Mouse (Mus musculus) erythroid progenitor cell, adult 5-6 weeks (primary cell): Measurements from ENCODE around the gene Atraid. TPM values are rescaled to one million over a fixed set of nuclear protein-coding genes. Genes with fewer than 3 reads are reported as not detected.

Source experiments
- ATAC-seq: replicated peaks from 2 replicates; pipeline ENCODE4 v1.8.0; 2016; ENCODE audit warnings: moderate number of reproducible peaks, mild to moderate bottlenecking, moderate TSS enrichment, inconsistent platforms; ENCODE audit not compliant: poor library complexity, low FRiP score, severe bottlenecking
- total RNA-seq, 2 experiments: library from RNA; stranded (forward) in 1 of 2; stranded (reverse) in 1 of 2; fragments of 150-400 nt in 1 of 2; fragments of 186-747, 209-891 nt in 1 of 2; gene quantifications; 2 replicates each; pipeline versions ENCODE4 v1.2.3 to v1.2.4; 2015 to 2017; ENCODE audit warnings: low replicate concordance in 2 of 2

The Atraid gene
- total RNA-seq, 2 experiments from 2014 or later: 15.1 to 49.9 TPM

- no peak for ATAC-seq
These were observed 45.3 kb downstream of the Atraid start for GRCm38 (mm10) chr5:31093151-31094041.

DNA sequence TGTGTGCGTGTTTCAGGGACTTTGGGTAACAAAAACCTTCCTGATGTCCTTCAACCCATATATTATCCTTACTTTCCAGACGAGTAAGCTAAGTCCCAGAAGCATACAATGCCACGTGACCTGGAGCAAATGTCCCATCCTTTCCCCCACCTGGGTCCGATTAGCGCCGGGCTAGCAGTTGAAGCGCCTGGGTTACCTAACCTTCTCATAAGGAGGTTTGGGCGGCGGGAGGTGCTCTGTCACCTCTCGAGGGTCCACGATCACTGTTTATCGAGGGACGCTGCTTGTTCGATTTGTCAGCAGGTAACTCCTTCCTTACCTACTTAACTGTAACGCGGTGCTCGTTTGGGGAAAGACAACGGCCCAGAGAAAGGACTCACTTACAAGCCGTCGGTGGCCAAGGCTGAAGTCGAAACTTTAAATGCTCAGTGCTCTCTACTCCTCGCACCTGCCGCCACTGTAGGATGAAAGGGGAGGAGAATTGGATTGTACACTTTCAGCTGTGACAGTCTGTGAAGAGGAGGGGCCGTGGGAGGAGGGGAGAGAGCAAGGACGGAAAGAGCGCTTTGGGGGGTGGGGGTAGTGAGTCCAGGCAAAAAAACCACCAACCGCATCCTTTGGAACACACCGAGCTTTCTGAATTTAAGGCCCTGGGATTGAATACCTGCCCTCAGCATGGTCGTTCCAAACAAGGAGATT is 46.1 kb downstream of the Atraid start:
- ATAC-seq: no peak

GRCm38 (mm10) chr5:31094799-31095691 is 46.9 kb downstream of the Atraid start:
- ATAC-seq: no peak

- no peak for ATAC-seq
These were observed 47.8 kb downstream of the Atraid start for GRCm38 (mm10) chr5:31095711-31096480.

Other genes with a start within 250 kb of the Atraid start
- 1.3 TPM in 1 of 2 replicates, not detected in the other for gene Mapre3, start 233.7 kb upstream of the Atraid start, total RNA-seq (2015; ENCODE audit: low replicate concordance)
- gene Mapre3, start 233.7 kb upstream of the Atraid start, total RNA-seq (2017; ENCODE audit: low replicate concordance): 0.64 TPM in 1 of 2 replicates, not detected in the other
- gene Tmem214, start 180.3 kb upstream of the Atraid start, total RNA-seq (2015; ENCODE audit: low replicate concordance): 6.8 and 11.3 TPM in 2 replicates
- 9.5 and 10.0 TPM in 2 replicates for gene Tmem214, start 180.3 kb upstream of the Atraid start, total RNA-seq (2017; ENCODE audit: low replicate concordance)
- 3.4 and 3.6 TPM in 2 replicates for gene Agbl5, start 159.6 kb upstream of the Atraid start, total RNA-seq (2015; ENCODE audit: low replicate concordance)
- 1.1 and 7.1 TPM in 2 replicates for gene Agbl5, start 159.6 kb upstream of the Atraid start, total RNA-seq (2017; ENCODE audit: low replicate concordance)
- 256 and 260 TPM in 2 replicates for gene Ost4, start 140.5 kb upstream of the Atraid start, total RNA-seq (2015; ENCODE audit: low replicate concordance)
- gene Ost4, start 140.5 kb upstream of the Atraid start, total RNA-seq (2017; ENCODE audit: low replicate concordance): 78.4 and 188 TPM in 2 replicates
- gene Emilin1, start 134.9 kb upstream of the Atraid start, total RNA-seq (2015; ENCODE audit: low replicate concordance): 9.6 and 11.5 TPM in 2 replicates
- gene Emilin1, start 134.9 kb upstream of the Atraid start, total RNA-seq (2017; ENCODE audit: low replicate concordance): 5.6 and 11.6 TPM in 2 replicates
- gene Khk, start 126.9 kb upstream of the Atraid start, total RNA-seq (2015; ENCODE audit: low replicate concordance): 2.5 and 10.8 TPM in 2 replicates
- 4.4 and 8.9 TPM in 2 replicates for gene Khk, start 126.9 kb upstream of the Atraid start, total RNA-seq (2017; ENCODE audit: low replicate concordance)
- gene Cgref1, start 102.7 kb upstream of the Atraid start, total RNA-seq (2015; ENCODE audit: low replicate concordance): not detected in 2 replicates
- not detected in 2 replicates for gene Cgref1, start 102.7 kb upstream of the Atraid start, total RNA-seq (2017; ENCODE audit: low replicate concordance)
- gene Preb, start 88.0 kb upstream of the Atraid start, total RNA-seq (2015; ENCODE audit: low replicate concordance): 42.3 and 55.5 TPM in 2 replicates
- gene Preb, start 88.0 kb upstream of the Atraid start, total RNA-seq (2017; ENCODE audit: low replicate concordance): 8.2 and 24.9 TPM in 2 replicates
- not detected in 2 replicates for gene Tcf23, start 79.7 kb upstream of the Atraid start, total RNA-seq (2015; ENCODE audit: low replicate concordance)
- not detected in 2 replicates for gene Tcf23, start 79.7 kb upstream of the Atraid start, total RNA-seq (2017; ENCODE audit: low replicate concordance)
- not detected in 2 replicates for gene Slc5a6, start 612 bp downstream of the Atraid start, total RNA-seq (2015; ENCODE audit: low replicate concordance)
- not detected in 2 replicates for gene Slc5a6, start 612 bp downstream of the Atraid start, total RNA-seq (2017; ENCODE audit: low replicate concordance)
- 19.3 and 24.9 TPM in 2 replicates for gene Cad, start 6.5 kb downstream of the Atraid start, total RNA-seq (2015; ENCODE audit: low replicate concordance)
- gene Cad, start 6.5 kb downstream of the Atraid start, total RNA-seq (2017; ENCODE audit: low replicate concordance): 3.5 and 11.3 TPM in 2 replicates
- gene Dnajc5g, start 58.0 kb downstream of the Atraid start, total RNA-seq (2015; ENCODE audit: low replicate concordance): not detected in 2 replicates
- gene Dnajc5g, start 58.0 kb downstream of the Atraid start, total RNA-seq (2017; ENCODE audit: low replicate concordance): not detected in 2 replicates
- not detected in 2 replicates for gene Slc30a3, start 59.9 kb downstream of the Atraid start, total RNA-seq (2015; ENCODE audit: low replicate concordance)
- gene Slc30a3, start 59.9 kb downstream of the Atraid start, total RNA-seq (2017; ENCODE audit: low replicate concordance): not detected in 2 replicates
- gene Trim54, start 68.4 kb downstream of the Atraid start, total RNA-seq (2015; ENCODE audit: low replicate concordance): not detected in 2 replicates
- gene Trim54, start 68.4 kb downstream of the Atraid start, total RNA-seq (2017; ENCODE audit: low replicate concordance): not detected in 2 replicates
- gene Ucn, start 90.5 kb downstream of the Atraid start, total RNA-seq (2015; ENCODE audit: low replicate concordance): not detected in 2 replicates
- not detected in 2 replicates for gene Ucn, start 90.5 kb downstream of the Atraid start, total RNA-seq (2017; ENCODE audit: low replicate concordance)
- gene Mpv17, start 105.9 kb downstream of the Atraid start, total RNA-seq (2015; ENCODE audit: low replicate concordance): 1.3 and 11.5 TPM in 2 replicates
- gene Mpv17, start 105.9 kb downstream of the Atraid start, total RNA-seq (2017; ENCODE audit: low replicate concordance): 0.23 and 4.7 TPM in 2 replicates
- gene Gm29609, start 131.6 kb downstream of the Atraid start, total RNA-seq (2015; ENCODE audit: low replicate concordance): 4.6 TPM in 1 of 2 replicates, not detected in the other
- gene Gm29609, start 131.6 kb downstream of the Atraid start, total RNA-seq (2017; ENCODE audit: low replicate concordance): not detected in 2 replicates
- gene Gtf3c2, start 131.8 kb downstream of the Atraid start, total RNA-seq (2015; ENCODE audit: low replicate concordance): 45.4 and 54.5 TPM in 2 replicates
- gene Gtf3c2, start 131.8 kb downstream of the Atraid start, total RNA-seq (2017; ENCODE audit: low replicate concordance): 29.9 and 130 TPM in 2 replicates
- 22.6 and 31.7 TPM in 2 replicates for gene Snx17, start 144.9 kb downstream of the Atraid start, total RNA-seq (2015; ENCODE audit: low replicate concordance)
- 16.3 and 39.3 TPM in 2 replicates for gene Snx17, start 144.9 kb downstream of the Atraid start, total RNA-seq (2017; ENCODE audit: low replicate concordance)
- 36.5 and 60.5 TPM in 2 replicates for gene Eif2b4, start 145.1 kb downstream of the Atraid start, total RNA-seq (2015; ENCODE audit: low replicate concordance)
- 8.2 and 53.5 TPM in 2 replicates for gene Eif2b4, start 145.1 kb downstream of the Atraid start, total RNA-seq (2017; ENCODE audit: low replicate concordance)
- 6.8 and 9.2 TPM in 2 replicates for gene Zfp513, start 154.0 kb downstream of the Atraid start, total RNA-seq (2015; ENCODE audit: low replicate concordance)
- 10.8 and 15.4 TPM in 2 replicates for gene Zfp513, start 154.0 kb downstream of the Atraid start, total RNA-seq (2017; ENCODE audit: low replicate concordance)
- gene Ppm1g, start 172.4 kb downstream of the Atraid start, total RNA-seq (2015; ENCODE audit: low replicate concordance): 166 and 178 TPM in 2 replicates
- 214 and 223 TPM in 2 replicates for gene Ppm1g, start 172.4 kb downstream of the Atraid start, total RNA-seq (2017; ENCODE audit: low replicate concordance)
- gene Nrbp1, start 192.6 kb downstream of the Atraid start, total RNA-seq (2015; ENCODE audit: low replicate concordance): 22.2 and 45.4 TPM in 2 replicates
- gene Nrbp1, start 192.6 kb downstream of the Atraid start, total RNA-seq (2017; ENCODE audit: low replicate concordance): 39.4 and 44.4 TPM in 2 replicates
- not detected in 2 replicates for gene Gm9970, start 192.9 kb downstream of the Atraid start, total RNA-seq (2015; ENCODE audit: low replicate concordance)
- not detected in 2 replicates for gene Gm9970, start 192.9 kb downstream of the Atraid start, total RNA-seq (2017; ENCODE audit: low replicate concordance)
- gene Krtcap3, start 203.4 kb downstream of the Atraid start, total RNA-seq (2015; ENCODE audit: low replicate concordance): not detected in 2 replicates
- gene Krtcap3, start 203.4 kb downstream of the Atraid start, total RNA-seq (2017; ENCODE audit: low replicate concordance): not detected in 2 replicates
- 2.9 and 10.5 TPM in 2 replicates for gene Ift172, start 242.8 kb downstream of the Atraid start, total RNA-seq (2015; ENCODE audit: low replicate concordance)
- 5.7 and 10.3 TPM in 2 replicates for gene Ift172, start 242.8 kb downstream of the Atraid start, total RNA-seq (2017; ENCODE audit: low replicate concordance)
- gene Fndc4, start 247.8 kb downstream of the Atraid start, total RNA-seq (2015; ENCODE audit: low replicate concordance): not detected in 2 replicates
- 0.08 TPM in 1 of 2 replicates, not detected in the other for gene Fndc4, start 247.8 kb downstream of the Atraid start, total RNA-seq (2017; ENCODE audit: low replicate concordance)
- not detected in 2 replicates for gene Gckr, start 249.1 kb downstream of the Atraid start, total RNA-seq (2015; ENCODE audit: low replicate concordance)
- gene Gckr, start 249.1 kb downstream of the Atraid start, total RNA-seq (2017; ENCODE audit: low replicate concordance): not detected in 2 replicates